Mouse (Mus musculus) ES-E14 (cell line): Measurements from ENCODE around the gene Sdc1.

Source experiments
- CHD2 ChIP-seq: IDR thresholded peaks from 2 replicates; pipeline ENCODE4 v1.6.1; 2014; ENCODE audit warnings: mild to moderate bottlenecking, low read depth, low read length, inconsistent platforms
- ZC3H11A ChIP-seq: IDR thresholded peaks from 2 replicates; pipeline ENCODE4 v1.6.1; 2012; ENCODE audit warnings: low read depth, mild to moderate bottlenecking, inconsistent platforms, low read length, borderline replicate concordance

DNA sequence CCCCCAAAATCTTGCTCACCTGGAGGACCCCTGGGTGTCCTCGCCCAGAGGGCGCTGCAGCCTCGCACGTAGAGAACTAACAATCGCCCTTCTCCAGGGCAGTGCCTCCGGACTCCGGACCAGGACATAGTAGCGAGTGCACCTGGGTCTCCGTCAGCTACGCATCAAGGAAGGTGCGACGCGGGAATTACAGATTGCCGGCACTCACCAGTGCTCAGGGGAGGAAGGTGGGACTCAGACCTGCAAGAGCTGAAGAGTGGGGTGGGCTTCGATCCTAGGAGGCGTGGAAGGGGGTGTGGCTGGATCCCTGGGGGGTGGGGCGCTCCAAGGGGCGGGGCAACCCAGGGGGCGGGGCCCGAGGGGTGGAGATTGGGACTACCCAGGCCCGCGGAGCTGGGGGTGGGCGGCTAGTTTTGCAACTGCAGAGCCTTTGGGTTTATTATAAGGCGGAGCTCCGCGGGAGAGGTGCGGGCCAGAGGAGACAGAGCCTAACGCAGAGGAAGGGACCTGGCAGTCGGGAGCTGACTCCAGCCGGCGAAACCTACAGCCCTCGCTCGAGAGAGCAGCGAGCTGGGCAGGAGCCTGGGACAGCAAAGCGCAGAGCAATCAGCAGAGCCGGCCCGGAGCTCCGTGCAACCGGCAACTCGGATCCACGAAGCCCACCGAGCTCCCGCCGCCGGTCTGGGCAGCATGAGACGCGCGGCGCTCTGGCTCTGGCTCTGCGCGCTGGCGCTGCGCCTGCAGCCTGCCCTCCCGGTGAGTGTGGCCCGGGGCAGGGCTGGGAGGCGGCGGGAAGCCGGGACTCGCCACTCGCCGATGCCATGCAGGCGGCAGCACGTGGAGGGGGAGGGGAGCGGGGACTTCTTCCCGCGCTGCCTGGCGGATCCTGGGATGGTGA lies at the start of gene Sdc1:
- TF ChIP-seq CHD2, result no peak
- TF ChIP-seq ZC3H11A, result no peak
